Mouse (Mus musculus) olfactory bulb, adult 2 months (tissue): ENCODE measurements around the gene Arhgef11.

Experiments used
- CTCF ChIP-seq: fragments of 200-500 bp; IDR thresholded peaks from 2 replicates; pipeline ENCODE4 v1.5.1; 2012; ENCODE audit warnings: low read depth, mild to moderate bottlenecking, low read length, moderate library complexity; ENCODE audit not compliant: insufficient read depth
- POLR2A ChIP-seq: fragments of 200-500 bp; IDR thresholded peaks from 2 replicates; pipeline ENCODE4 v1.6.1; 2012; ENCODE audit warnings: mild to moderate bottlenecking, low read depth, low read length, moderate library complexity; ENCODE audit not compliant: insufficient read depth

DNA sequence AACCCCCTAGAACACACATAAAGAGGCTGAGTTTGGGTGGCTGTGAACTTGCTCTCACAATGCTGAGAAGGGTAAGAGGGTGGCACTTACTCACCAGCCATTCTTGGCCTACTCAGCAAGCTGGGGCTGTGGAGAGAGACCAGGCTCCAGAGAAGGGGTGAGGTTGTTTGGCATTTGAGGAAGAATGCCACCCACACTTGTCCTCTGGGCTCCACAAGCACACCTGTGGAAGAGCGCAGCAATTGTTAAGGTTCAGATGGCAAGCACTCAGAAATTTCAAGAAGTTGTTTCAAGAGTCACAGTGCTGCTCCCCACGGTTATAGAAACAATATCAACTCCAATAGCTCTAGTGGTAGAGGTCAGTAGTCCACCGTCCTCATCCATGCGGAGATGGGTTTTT is 1.0 kb upstream of the Arhgef11 start:
- TF ChIP-seq CTCF (no peak), POLR2A (no peak)
